Mouse (Mus musculus): Measurements from ENCODE around the gene Ttc30a2. TPM values are rescaled to one million over a fixed set of nuclear protein-coding genes. Genes with fewer than 3 reads are reported as not detected.

Ttc30a2 gene
- polyA plus RNA-seq, 1 experiment from 2014 or later: 0.96 TPM

- 14% methylated on average over 14 of the region's 14 CpGs for WGBS
- H3K4me2 ChIP-seq: peak overlapping the region; percentile 32
- H3K4me1 ChIP-seq (ENCODE audit: control insufficient read depth, insufficient read depth, low read length): peaks cover 28% of the 10 kb centered on the region
- no peaks in the 10 kb centered on the region for H3K36me3 ChIP-seq (ENCODE audit: control insufficient read depth, insufficient read depth, low read length)
- no peak overlapping the region for H3K4me3 ChIP-seq (ENCODE audit: low read depth, low read length)
- H3K27ac ChIP-seq (ENCODE audit: low read depth, low read length): no peak overlapping the region
- DNase-seq (ENCODE audit: low spot score, missing footprints) (peak; percentile 91), ATAC-seq (ENCODE audit: low FRiP score) (peak; percentile 36)
- no peaks in the 10 kb centered on the region for H3K9me3 ChIP-seq (ENCODE audit: control insufficient read depth, low read length)
- no peaks in the 10 kb centered on the region for H3K27me3 ChIP-seq (ENCODE audit: control insufficient read depth, insufficient read depth, low read length)
- no peak overlapping the region; the same call in 1 of the 2 replicates for H3K9ac ChIP-seq (ENCODE audit: low read length)
Observed at GRCm38 (mm10) chr2:75964512-75964911, 13.5 kb downstream of the Ttc30a2 start.

GRCm38 (mm10) chr2:75964051-75964450 lies 13.9 kb downstream of the Ttc30a2 start:
- H3K9me3 ChIP-seq (ENCODE audit: control insufficient read depth, low read length): no peaks in the 10 kb centered on the region
- H3K27ac ChIP-seq (ENCODE audit: low read depth, low read length): no peak overlapping the region
- H3K4me2 ChIP-seq: no peak overlapping the region
- ATAC-seq (ENCODE audit: low FRiP score): no peak
- H3K4me1 ChIP-seq (ENCODE audit: control insufficient read depth, insufficient read depth, low read length): peaks cover 33% of the 10 kb centered on the region
- no peak overlapping the region for H3K4me3 ChIP-seq (ENCODE audit: low read depth, low read length)
- no peaks in the 10 kb centered on the region for H3K27me3 ChIP-seq (ENCODE audit: control insufficient read depth, insufficient read depth, low read length)
- 69% methylated on average over 5 of the region's 5 CpGs for WGBS
- DNase-seq (ENCODE audit: low spot score, missing footprints): no peak
- H3K9ac ChIP-seq (ENCODE audit: low read length): no peak overlapping the region
- H3K36me3 ChIP-seq (ENCODE audit: control insufficient read depth, insufficient read depth, low read length): no peaks in the 10 kb centered on the region

GRCm38 (mm10) chr2:75963211-75963840 lies 14.6 kb downstream of the Ttc30a2 start:
- Histone ChIP-seq H3K27me3 (ENCODE audit: control insufficient read depth, insufficient read depth, low read length) (no peaks in the 10 kb centered on the region), H3K4me2 (no peak overlapping the region), H3K9me3 (ENCODE audit: control insufficient read depth, low read length) (no peaks in the 10 kb centered on the region), H3K9ac (ENCODE audit: low read length) (no peak overlapping the region), H3K4me1 (ENCODE audit: control insufficient read depth, insufficient read depth, low read length) (peaks cover 35% of the 10 kb centered on the region), H3K4me3 (ENCODE audit: low read depth, low read length) (no peak overlapping the region), H3K27ac (ENCODE audit: low read depth, low read length) (no peak overlapping the region), H3K36me3 (ENCODE audit: control insufficient read depth, insufficient read depth, low read length) (no peaks in the 10 kb centered on the region)
- 47% methylated on average over 10 of the region's 10 CpGs for WGBS
- DNase-seq (ENCODE audit: low spot score, missing footprints): peak; percentile 85
- ATAC-seq (ENCODE audit: low FRiP score): no peak

- Histone ChIP-seq H3K36me3 (ENCODE audit: control insufficient read depth, insufficient read depth, low read length) (no peaks in the 10 kb centered on the region), H3K9me3 (ENCODE audit: control insufficient read depth, low read length) (no peaks in the 10 kb centered on the region), H3K27me3 (ENCODE audit: control insufficient read depth, insufficient read depth, low read length) (no peaks in the 10 kb centered on the region), H3K9ac (ENCODE audit: low read length) (peak overlapping the region; percentile 54), H3K4me3 (ENCODE audit: low read depth, low read length) (no peak overlapping the region), H3K4me2 (peak overlapping the region; percentile 26), H3K27ac (ENCODE audit: low read depth, low read length) (peak overlapping the region; percentile 74; the same call in 1 of the 2 replicates), H3K4me1 (ENCODE audit: control insufficient read depth, insufficient read depth, low read length) (peaks cover 35% of the 10 kb centered on the region)
- ATAC-seq (ENCODE audit: low FRiP score): peak; percentile 33; the same call in 1 of the 2 replicates
- 46% methylated on average over 15 of the region's 15 CpGs for WGBS
- DNase-seq (ENCODE audit: low spot score, missing footprints): no peak
Observed at GRCm38 (mm10) chr2:75960366-75961330, 17.3 kb downstream of the Ttc30a2 start.

- DNase-seq (ENCODE audit: low spot score, missing footprints) (peak; percentile 95), ATAC-seq (ENCODE audit: low FRiP score) (peak; percentile 66)
- no peak overlapping the region for H3K4me3 ChIP-seq (ENCODE audit: low read depth, low read length)
- peak overlapping the region; percentile 74 for H3K27ac ChIP-seq (ENCODE audit: low read depth, low read length)
- H3K4me1 ChIP-seq (ENCODE audit: control insufficient read depth, insufficient read depth, low read length): peaks cover 35% of the 10 kb centered on the region
- peak overlapping the region; percentile 26 for H3K4me2 ChIP-seq
- no peaks in the 10 kb centered on the region for H3K9me3 ChIP-seq (ENCODE audit: control insufficient read depth, low read length)
- WGBS: 7% methylated on average over 15 of the region's 15 CpGs
- no peaks in the 10 kb centered on the region for H3K27me3 ChIP-seq (ENCODE audit: control insufficient read depth, insufficient read depth, low read length)
- H3K36me3 ChIP-seq (ENCODE audit: control insufficient read depth, insufficient read depth, low read length): no peaks in the 10 kb centered on the region
- peak overlapping the region; percentile 54 for H3K9ac ChIP-seq (ENCODE audit: low read length)
Observed at GRCm38 (mm10) chr2:75959850-75960365, 18.1 kb downstream of the Ttc30a2 start.

- H3K36me3 ChIP-seq (ENCODE audit: control insufficient read depth, insufficient read depth, low read length): no peaks in the 10 kb centered on the region
- peak; percentile 79; the same call in 1 of the 2 replicates for ATAC-seq (ENCODE audit: low FRiP score)
- no peaks in the 10 kb centered on the region for H3K9me3 ChIP-seq (ENCODE audit: control insufficient read depth, low read length)
- DNase-seq (ENCODE audit: low spot score, missing footprints): peak; percentile 92
- 26% methylated on average over 18 of the region's 18 CpGs for WGBS
- no peaks in the 10 kb centered on the region for H3K27me3 ChIP-seq (ENCODE audit: control insufficient read depth, insufficient read depth, low read length)
- H3K4me1 ChIP-seq (ENCODE audit: control insufficient read depth, insufficient read depth, low read length): peaks cover 31% of the 10 kb centered on the region
- H3K27ac ChIP-seq (ENCODE audit: low read depth, low read length): peak overlapping the region; percentile 74; the same call in 1 of the 2 replicates
- peak overlapping the region; percentile 26 for H3K4me2 ChIP-seq
- no peak overlapping the region for H3K4me3 ChIP-seq (ENCODE audit: low read depth, low read length)
- peak overlapping the region; percentile 54; the same call in 1 of the 2 replicates for H3K9ac ChIP-seq (ENCODE audit: low read length)
Observed at GRCm38 (mm10) chr2:75959183-75959849, 18.7 kb downstream of the Ttc30a2 start.

- Histone ChIP-seq H3K36me3 (ENCODE audit: control insufficient read depth, insufficient read depth, low read length) (no peaks in the 10 kb centered on the region), H3K27ac (ENCODE audit: low read depth, low read length) (no peak overlapping the region), H3K4me1 (ENCODE audit: control insufficient read depth, insufficient read depth, low read length) (peaks cover 18% of the 10 kb centered on the region), H3K4me2 (no peak overlapping the region), H3K27me3 (ENCODE audit: control insufficient read depth, insufficient read depth, low read length) (no peaks in the 10 kb centered on the region), H3K4me3 (ENCODE audit: low read depth, low read length) (no peak overlapping the region), H3K9me3 (ENCODE audit: control insufficient read depth, low read length) (no peaks in the 10 kb centered on the region), H3K9ac (ENCODE audit: low read length) (no peak overlapping the region)
- DNase-seq (ENCODE audit: low spot score, missing footprints) (no peak), ATAC-seq (ENCODE audit: low FRiP score) (no peak)
- WGBS: 54% methylated on average over 14 of the region's 14 CpGs
Observed at GRCm38 (mm10) chr2:75955709-75956108, 22.3 kb downstream of the Ttc30a2 start.

- H3K9ac ChIP-seq (ENCODE audit: low read length): no peak overlapping the region
- 93% methylated on average over 5 of the region's 5 CpGs for WGBS
- no peaks in the 10 kb centered on the region for H3K27me3 ChIP-seq (ENCODE audit: control insufficient read depth, insufficient read depth, low read length)
- DNase-seq (ENCODE audit: low spot score, missing footprints) (no peak), ATAC-seq (ENCODE audit: low FRiP score) (no peak)
- H3K9me3 ChIP-seq (ENCODE audit: control insufficient read depth, low read length): no peaks in the 10 kb centered on the region
- no peak overlapping the region for H3K27ac ChIP-seq (ENCODE audit: low read depth, low read length)
- H3K4me3 ChIP-seq (ENCODE audit: low read depth, low read length): no peak overlapping the region
- H3K4me1 ChIP-seq (ENCODE audit: control insufficient read depth, insufficient read depth, low read length): no peaks in the 10 kb centered on the region
- H3K36me3 ChIP-seq (ENCODE audit: control insufficient read depth, insufficient read depth, low read length): no peaks in the 10 kb centered on the region
- H3K4me2 ChIP-seq: no peak overlapping the region
Observed at GRCm38 (mm10) chr2:75953320-75953719, 24.6 kb downstream of the Ttc30a2 start.
